Mouse (Mus musculus) lung, embryonic 16.5 days (tissue): ENCODE measurements at regions not wholly inside any gene's neighbourhood (a gene's known extent, or its start where the extent isn't known, plus 50 kb on each side); places are given as distances from the start of the nearest gene placed in this dataset.

ENCODE experiments used
- ATAC-seq: fragments of 200-750 bp; cut with Nextera tagmentation; 2 replicates; pipeline ENCODE4 v1.8.0; 2017; ENCODE audit warnings: low read depth, mild to moderate bottlenecking, moderate library complexity
- H3K27ac ChIP-seq: fragments of 300-500 bp; sonication (generic); 2 replicates; pipeline ENCODE4 v1.5.1; 2014; ENCODE audit warnings: mild to moderate bottlenecking, control low read depth, low read length
- H3K27me3 ChIP-seq: fragments of 300-500 bp; sonication (generic); 2 replicates; pipeline ENCODE4 v1.6.1; 2014; ENCODE audit warnings: low read depth, low read length, mixed read lengths; ENCODE audit not compliant: control insufficient read depth, insufficient read depth
- H3K36me3 ChIP-seq: fragments of 300-500 bp; sonication (generic); 2 replicates; pipeline ENCODE4 v1.6.1; 2014; ENCODE audit warnings: low read length; ENCODE audit not compliant: control insufficient read depth, insufficient read depth
- H3K4me1 ChIP-seq: fragments of 300-500 bp; sonication (generic); replicated peaks from 2 replicates; pipeline ENCODE4 v1.6.1; 2014; ENCODE audit warnings: low read length, mixed read lengths; ENCODE audit not compliant: control insufficient read depth, insufficient read depth
- H3K4me2 ChIP-seq: fragments of 300-500 bp; sonication (generic); 2 replicates; pipeline ENCODE4 v1.6.1; 2014; ENCODE audit warnings: low read depth, low read length, control low read depth
- H3K4me3 ChIP-seq: fragments of 300-500 bp; sonication (generic); 2 replicates; pipeline ENCODE4 v1.5.1; 2014; ENCODE audit warnings: mild to moderate bottlenecking, low read length, control low read depth
- H3K9ac ChIP-seq: fragments of 300-500 bp; sonication (generic); 2 replicates; pipeline ENCODE4 v1.6.1; 2014; ENCODE audit warnings: low read length, control low read depth
- H3K9me3 ChIP-seq: fragments of 300-500 bp; sonication (generic); 2 replicates; pipeline ENCODE4 v1.6.1; 2016; ENCODE audit warnings: low read length; ENCODE audit not compliant: control insufficient read depth
- WGBS: fragments of 180-500 bp; shearing (Covaris S2); extraction: QIAGEN DNeasy Blood & Tissue Kit; methylation state at CpG from one replicate; pipeline ENCODE4 v1.1.7; 2014; 5-methylcytosine and 5-hydroxymethylcytosine counted together

DNA sequence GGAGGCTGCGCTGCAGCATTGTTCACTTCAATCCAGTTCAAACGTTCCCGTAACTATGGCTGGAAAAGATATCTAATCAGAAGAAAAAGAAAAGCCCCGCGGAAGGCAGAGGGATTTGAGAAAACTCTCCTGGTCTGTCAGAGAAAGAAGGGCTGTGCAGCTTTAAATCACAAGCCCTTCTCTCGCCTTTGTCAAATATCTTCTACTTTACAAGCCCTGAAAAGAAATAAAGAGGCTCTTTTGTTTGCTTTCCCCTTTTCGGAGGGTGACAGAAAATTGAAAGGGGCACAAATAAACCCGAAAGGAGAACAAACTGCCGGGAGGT, 156.1 kb upstream of the Smim15 start:
- peak overlapping the region; percentile 81 for H3K4me2 ChIP-seq
- H3K9ac ChIP-seq = peak overlapping the region; percentile 90
- 0% methylated on average over 9 of the region's 9 CpGs for WGBS
- H3K9me3 ChIP-seq = no peaks in the 10 kb centered on the region
- no peaks in the 10 kb centered on the region for H3K27me3 ChIP-seq
- H3K4me3 ChIP-seq = peak overlapping the region; percentile 87
- peaks cover 21% of the 10 kb centered on the region for H3K4me1 ChIP-seq
- no peaks in the 10 kb centered on the region for H3K36me3 ChIP-seq
- ATAC-seq = no peak
- peak overlapping the region; percentile 91 for H3K27ac ChIP-seq

DNA sequence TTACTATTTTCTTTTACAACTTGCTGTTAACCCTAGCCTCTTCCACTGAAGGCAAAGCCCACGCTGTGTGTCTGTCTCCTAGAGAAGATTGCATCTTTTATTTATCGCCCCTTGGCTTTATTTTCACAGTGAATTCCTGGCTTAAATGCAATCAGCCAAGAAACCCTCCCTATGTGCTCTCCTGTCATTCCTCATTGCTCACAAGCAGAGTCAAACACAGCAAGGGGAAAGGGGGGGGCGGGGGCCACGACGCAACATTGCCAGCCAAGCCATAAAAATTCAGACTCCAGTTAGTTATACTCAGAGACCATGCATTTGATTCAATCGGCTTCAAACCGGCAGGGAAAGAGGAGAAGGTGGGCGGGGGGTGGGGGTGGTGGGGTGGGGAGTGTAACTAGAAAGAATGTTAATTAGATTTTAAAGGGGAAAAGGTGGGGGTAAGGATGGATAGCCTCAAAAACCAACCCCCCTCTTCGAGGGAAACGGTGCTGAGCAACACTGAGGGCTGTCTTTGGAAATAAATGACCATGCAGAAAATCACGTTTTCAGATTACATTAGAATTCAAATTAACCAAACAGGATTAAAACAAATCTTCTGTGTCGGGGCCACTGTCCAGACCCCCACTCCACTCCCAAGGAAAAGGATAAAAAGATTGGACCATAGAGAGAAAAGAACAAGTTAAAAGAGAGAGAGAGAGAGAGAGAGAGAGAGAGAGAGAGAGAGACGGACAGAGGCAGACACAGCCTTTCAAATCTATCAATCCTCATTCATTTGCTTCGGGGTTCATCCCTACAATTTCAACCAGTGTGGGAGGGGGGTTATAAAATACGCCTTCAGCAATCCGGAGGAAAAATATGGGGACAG, 156.6 kb upstream of the Smim15 start:
- Histone ChIP-seq H3K4me3 (peak overlapping the region; percentile 87), H3K4me1 (peaks cover 20% of the 10 kb centered on the region), H3K9ac (peak overlapping the region; percentile 90), H3K4me2 (peak overlapping the region; percentile 81), H3K27me3 (no peaks in the 10 kb centered on the region), H3K9me3 (no peaks in the 10 kb centered on the region), H3K36me3 (no peaks in the 10 kb centered on the region), H3K27ac (no peak overlapping the region)
- ATAC-seq = no peak
- 3% methylated on average over 16 of the region's 16 CpGs for WGBS

GRCm38 (mm10) chr13:107884836-107885235, 159.4 kb upstream of the Smim15 start:
- Histone ChIP-seq H3K36me3 (0 out of 2 replicates have a peak, but pooled peaks cover 3% of the 10 kb centered on the region), H3K9ac (no peak overlapping the region), H3K4me3 (no peak overlapping the region), H3K27ac (no peak overlapping the region), H3K4me1 (peaks cover 16% of the 10 kb centered on the region), H3K4me2 (no peak overlapping the region), H3K9me3 (peaks cover 3% of the 10 kb centered on the region; the same call in 1 of the 2 replicates), H3K27me3 (no peaks in the 10 kb centered on the region)
- no peak for ATAC-seq
- WGBS = 80% methylated on average over 3 of the region's 3 CpGs

DNA sequence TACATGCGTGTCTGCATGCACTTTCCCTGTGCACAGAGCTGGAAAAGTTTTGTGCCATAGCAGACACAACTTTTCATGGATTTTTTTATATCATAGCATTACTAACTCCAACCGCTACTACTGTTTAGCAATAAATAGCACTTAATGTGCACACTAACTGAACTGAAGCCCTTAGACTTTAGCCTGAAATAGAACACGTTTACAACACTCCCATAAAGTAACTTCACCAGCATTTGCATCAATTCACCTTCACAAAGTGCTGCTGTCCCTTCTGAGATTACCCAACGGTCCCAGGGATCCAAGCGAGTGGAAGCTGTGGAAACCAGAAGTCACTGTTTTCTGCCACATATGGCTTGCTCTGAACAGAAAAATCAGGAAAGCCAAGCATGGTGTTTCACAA, 161.9 kb upstream of the Smim15 start:
- Histone ChIP-seq H3K9me3 (peaks cover 3% of the 10 kb centered on the region; the same call in 1 of the 2 replicates), H3K27me3 (no peaks in the 10 kb centered on the region), H3K4me2 (no peak overlapping the region), H3K4me3 (no peak overlapping the region), H3K9ac (no peak overlapping the region), H3K27ac (no peak overlapping the region), H3K4me1 (peaks cover 26% of the 10 kb centered on the region), H3K36me3 (0 out of 2 replicates have a peak, but pooled peaks cover 3% of the 10 kb centered on the region)
- no peak for ATAC-seq
- 68% methylated on average over 5 of the region's 5 CpGs for WGBS

DNA sequence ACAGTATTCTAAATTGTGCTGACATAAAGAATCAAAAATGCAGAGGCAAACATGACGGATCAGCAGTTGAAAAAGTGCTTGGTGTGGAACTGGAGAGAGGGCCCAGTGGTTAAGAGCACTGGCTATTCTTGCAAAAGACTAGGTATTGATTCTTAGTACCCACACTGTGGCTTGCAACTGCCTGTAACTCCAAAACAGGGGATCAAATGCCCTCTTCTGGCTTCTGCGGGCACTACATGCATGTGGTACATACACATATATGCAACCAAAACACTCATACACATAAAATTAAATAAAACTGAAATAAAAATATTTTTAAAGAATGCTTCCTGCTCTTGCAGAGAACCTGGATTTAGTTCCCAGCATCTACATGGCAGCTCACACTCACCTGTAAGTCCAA, 163.7 kb upstream of the Smim15 start:
- Histone ChIP-seq H3K36me3 (0 out of 2 replicates have a peak, but pooled peaks cover 3% of the 10 kb centered on the region), H3K27me3 (no peaks in the 10 kb centered on the region), H3K4me3 (no peak overlapping the region), H3K9me3 (peaks cover 3% of the 10 kb centered on the region; the same call in 1 of the 2 replicates), H3K4me2 (no peak overlapping the region), H3K27ac (no peak overlapping the region), H3K4me1 (peaks cover 17% of the 10 kb centered on the region), H3K9ac (no peak overlapping the region)
- 97% methylated on average over 2 of the region's 2 CpGs for WGBS
- no peak for ATAC-seq

- H3K27me3 ChIP-seq = no peaks in the 10 kb centered on the region
- peaks cover 3% of the 10 kb centered on the region; the same call in 1 of the 2 replicates for H3K9me3 ChIP-seq
- H3K9ac ChIP-seq = no peak overlapping the region
- peak overlapping the region; percentile 25 for H3K4me2 ChIP-seq
- ATAC-seq = peak; percentile 86
- 28% methylated on average over 7 of the region's 8 CpGs for WGBS
- H3K36me3 ChIP-seq = 0 out of 2 replicates have a peak, but pooled peaks cover 3% of the 10 kb centered on the region
- H3K4me3 ChIP-seq = no peak overlapping the region
- no peak overlapping the region for H3K27ac ChIP-seq
- peaks cover 17% of the 10 kb centered on the region for H3K4me1 ChIP-seq
These were observed 164.7 kb upstream of the Smim15 start for GRCm38 (mm10) chr13:107879535-107879934.

DNA sequence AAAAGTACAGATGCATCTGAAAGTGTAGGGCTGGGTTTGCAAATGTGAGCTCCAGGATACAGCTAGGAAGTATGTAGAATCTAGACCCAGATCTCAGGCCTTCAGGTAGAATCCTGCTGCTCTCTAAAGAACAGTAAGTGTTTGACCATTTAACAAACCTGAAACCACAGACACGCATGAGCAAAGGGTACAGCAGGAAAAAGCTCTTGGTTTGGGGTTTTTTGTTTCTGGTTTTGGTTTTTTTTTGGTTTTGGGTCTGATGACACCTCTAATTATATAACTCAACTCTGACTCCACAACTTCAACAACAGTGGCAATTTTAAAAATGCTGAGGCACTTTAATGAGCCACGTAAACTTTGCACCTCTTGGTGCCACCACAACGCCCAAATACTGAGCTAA, 165.3 kb upstream of the Smim15 start:
- no peaks in the 10 kb centered on the region for H3K27me3 ChIP-seq
- no peak overlapping the region for H3K9ac ChIP-seq
- 0 out of 2 replicates have a peak, but pooled peaks cover 3% of the 10 kb centered on the region for H3K36me3 ChIP-seq
- H3K9me3 ChIP-seq = peaks cover 3% of the 10 kb centered on the region; the same call in 1 of the 2 replicates
- no peak overlapping the region for H3K4me3 ChIP-seq
- WGBS = 72% methylated on average over 3 of the region's 3 CpGs
- ATAC-seq = no peak
- no peak overlapping the region for H3K4me2 ChIP-seq
- peaks cover 14% of the 10 kb centered on the region for H3K4me1 ChIP-seq
- no peak overlapping the region for H3K27ac ChIP-seq

DNA sequence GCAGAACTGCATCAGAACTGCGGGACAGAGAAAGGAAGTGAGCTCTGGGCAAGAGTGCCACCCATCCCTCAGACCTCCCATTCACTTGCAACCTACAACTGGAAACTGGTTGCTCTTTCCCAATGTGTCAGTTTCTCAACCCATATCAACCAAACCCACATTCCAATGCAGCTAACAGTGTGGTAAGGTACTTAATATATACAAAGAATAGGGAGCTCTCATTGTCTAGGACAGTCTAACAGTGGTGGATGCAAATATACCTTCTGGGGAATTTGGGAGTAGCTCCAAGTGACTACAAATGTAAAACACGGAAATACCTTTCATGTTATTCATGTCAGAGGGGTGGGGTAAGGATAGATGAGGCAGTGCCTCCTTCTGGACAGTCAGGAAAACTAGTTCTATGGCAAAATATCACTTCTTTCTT, 171.0 kb upstream of the Smim15 start:
- 35% methylated on average over 2 of the region's 2 CpGs for WGBS
- Histone ChIP-seq H3K9me3 (no peaks in the 10 kb centered on the region), H3K4me1 (peaks cover 20% of the 10 kb centered on the region), H3K9ac (no peak overlapping the region), H3K27me3 (no peaks in the 10 kb centered on the region), H3K36me3 (no peaks in the 10 kb centered on the region), H3K4me2 (no peak overlapping the region), H3K27ac (no peak overlapping the region; the same call in 1 of the 2 replicates), H3K4me3 (no peak overlapping the region)
- peak; percentile 52; the same call in 1 of the 2 replicates for ATAC-seq

- Histone ChIP-seq H3K27me3 (no peaks in the 10 kb centered on the region), H3K9ac (no peak overlapping the region), H3K27ac (no peak overlapping the region), H3K4me3 (no peak overlapping the region), H3K36me3 (no peaks in the 10 kb centered on the region), H3K4me1 (peaks cover 15% of the 10 kb centered on the region), H3K9me3 (no peaks in the 10 kb centered on the region), H3K4me2 (no peak overlapping the region)
- ATAC-seq = no peak
- WGBS = 65% methylated on average over 8 of the region's 8 CpGs
These were observed 171.7 kb upstream of the Smim15 start for GRCm38 (mm10) chr13:107872574-107872973.
